Mouse (Mus musculus): ENCODE measurements at regions not wholly inside any gene's neighbourhood (a gene's known extent, or its start where the extent isn't known, plus 50 kb on each side); places are given as distances from the start of the nearest gene placed in this dataset.

GRCm38 (mm10) chr9:30519231-30519630, 92.3 kb downstream of the Snx19 start:
- Histone ChIP-seq H3K27me3 (replicated peaks) (no peaks in the 10 kb centered on the region), H3K27ac (ENCODE audit: insufficient read depth, low read depth) (no peak overlapping the region), H3K9me3 (replicated peaks; ENCODE audit: low read length) (peaks cover 6% of the 10 kb centered on the region), H3K9ac (ENCODE audit: insufficient read depth, low read depth) (no peak overlapping the region), H3K79me2 (replicated peaks; ENCODE audit: control insufficient read depth, extremely low read depth, insufficient read depth, poor library complexity, severe bottlenecking) (no peaks in the 10 kb centered on the region), H3K36me3 (replicated peaks in 1 of 2; ENCODE audit: control insufficient read depth in 1 of 2, insufficient read depth in 1 of 2, low read length in 1 of 2) (no peaks in the 10 kb centered on the region), H3K4me2 (ENCODE audit: insufficient read depth, low read depth, poor library complexity, severe bottlenecking) (no peak overlapping the region; the same call in 1 of the 2 replicates), H3K4me3 (replicated peaks in 1 of 3; ENCODE audit: low read depth in 2 of 3, low read length in 2 of 3, poor library complexity in 1 of 3) (no peak overlapping the region), H3K4me1 (ENCODE audit: control insufficient read depth in 1 of 2, insufficient read depth in 2 of 2) (peaks cover 15 to 50% of the 10 kb centered on the region in 2 experiments)
- TF ChIP-seq MEF2A (IDR thresholded peaks at IDR 0.05; ENCODE audit: borderline replicate concordance, low read depth, low read length) (no peak), MYC (IDR thresholded peaks at IDR 0.05; ENCODE audit: low read depth, low read length) (no peak), POLR2AphosphoS2 (IDR thresholded peaks at IDR 0.05; ENCODE audit: low read depth, low read length) (no peak), PAX5 (IDR thresholded peaks at IDR 0.05; ENCODE audit: low read length) (no peak), KAT2A (IDR thresholded peaks at IDR 0.05; ENCODE audit: insufficient replicate concordance, low read length) (no peak), CTCF (conservative IDR thresholded peaks at IDR 0.05 in 1 of 2, IDR thresholded peaks at IDR 0.05 in 1 of 2; ENCODE audit: low read depth in 2 of 2, low read length in 2 of 2) (no peak), ZC3H11A (IDR thresholded peaks at IDR 0.05; ENCODE audit: low read depth, low read length) (no peak), SIN3A (IDR thresholded peaks at IDR 0.05; ENCODE audit: low read length) (no peak), ZKSCAN1 (IDR thresholded peaks at IDR 0.05; ENCODE audit: borderline replicate concordance, low read depth, low read length) (no peak), ZNF384 (IDR thresholded peaks at IDR 0.05; ENCODE audit: low read depth, low read length) (no peak), ZMIZ1 (IDR thresholded peaks at IDR 0.05; ENCODE audit: low read depth, low read length) (no peak), RAD21 (IDR thresholded peaks at IDR 0.05; ENCODE audit: low read depth, low read length) (no peak), HCFC1 (IDR thresholded peaks at IDR 0.05; ENCODE audit: low read depth, low read length) (no peak), JUN (IDR thresholded peaks at IDR 0.05; ENCODE audit: insufficient read depth, low read depth, low read length) (no peak), MAX (IDR thresholded peaks at IDR 0.05; ENCODE audit: low read length) (no peak), TCF12 (IDR thresholded peaks at IDR 0.05; ENCODE audit: low read depth, low read length) (no peak), USF1 (IDR thresholded peaks at IDR 0.05; ENCODE audit: low read depth, low read length) (no peak)
- DNase-seq (ENCODE audit: extremely low read depth), result no peak
- dilution Hi-C loops (cut with MboI; ENCODE audit: extremely low pct_ligation_motif_present, extremely low pct_unique_long_range_greater_than_20kb, low sequenced_read_pairs), result no loop called here
- in situ Hi-C loops (cut with MboI; ENCODE audit: low pct_ligation_motif_present, low pct_unique_long_range_greater_than_20kb, low sequenced_read_pairs), result no loop called here

Measured in CH12.LX (cell line).